Mouse (Mus musculus) embryonic facial prominence, embryonic 14.5 days (tissue): ENCODE measurements around the gene Samd4b. TPM values are rescaled to one million over a fixed set of nuclear protein-coding genes. Genes with fewer than 3 reads are reported as not detected.
"Not testable (repeated sequence)": the region's sequence is repeated elsewhere in the genome, so short reads cannot be mapped to it uniquely, and the experiment has no call there.

Experiments
- ATAC-seq: fragments of 200-750 bp; cut with Nextera tagmentation; 2 replicates; pipeline ENCODE4 v1.8.0; 2017; ENCODE audit warnings: low read depth, moderate number of reproducible peaks, moderate TSS enrichment
- DNase-seq: peaks from one replicate; pipeline ENCODE4 v3.0.0-alpha.2; 2015; ENCODE audit warnings: low spot score
- H3K27ac ChIP-seq: fragments of 300-500 bp; sonication (generic); replicated peaks from 2 replicates; pipeline ENCODE4 v1.5.1; 2014; ENCODE audit warnings: low read depth, mild to moderate bottlenecking, low read length, moderate library complexity
- H3K27me3 ChIP-seq: fragments of 300-500 bp; sonication (generic); replicated peaks from 2 replicates; pipeline ENCODE4 v1.6.1; 2014; ENCODE audit warnings: low read length; ENCODE audit not compliant: control insufficient read depth, insufficient read depth
- H3K36me3 ChIP-seq: fragments of 300-500 bp; sonication (generic); 2 replicates; pipeline ENCODE4 v1.6.1; 2014; ENCODE audit warnings: low read length, mixed read lengths; ENCODE audit not compliant: control insufficient read depth, insufficient read depth
- H3K4me1 ChIP-seq: fragments of 300-500 bp; sonication (generic); 2 replicates; pipeline ENCODE4 v1.6.1; 2014; ENCODE audit warnings: antibody characterized with exemption, low read length; ENCODE audit not compliant: control insufficient read depth, insufficient read depth
- H3K4me2 ChIP-seq: fragments of 300-500 bp; sonication (generic); 2 replicates; pipeline ENCODE4 v1.6.1; 2014; ENCODE audit warnings: low read depth, mild to moderate bottlenecking, low read length, moderate library complexity, mixed read lengths
- H3K4me3 ChIP-seq: fragments of 300-500 bp; sonication (generic); 2 replicates; pipeline ENCODE4 v1.5.1; 2014; ENCODE audit warnings: low read depth, mild to moderate bottlenecking, low read length
- H3K9ac ChIP-seq: fragments of 300-500 bp; sonication (generic); 2 replicates; pipeline ENCODE4 v1.6.1; 2014; ENCODE audit warnings: low read depth, mild to moderate bottlenecking, low read length, moderate library complexity, mixed read lengths
- H3K9me3 ChIP-seq: fragments of 300-500 bp; sonication (generic); 2 replicates; pipeline ENCODE4 v1.6.1; 2016; ENCODE audit warnings: low read length; ENCODE audit not compliant: control insufficient read depth
- WGBS: fragments of 180-500 bp; shearing (Covaris S2); extraction: QIAGEN DNeasy Blood & Tissue Kit; methylation state at CpG from one replicate; pipeline ENCODE4 v1.1.7; 2014; 5-methylcytosine and 5-hydroxymethylcytosine counted together
- polyA plus RNA-seq: library from polyadenylated mRNA; unstranded; fragments of >200 nt; fragmentation: Nextera tagmentation; extraction: Ambion mirVana; gene quantifications from 2 replicates; pipeline ENCODE4 v1.2.1, GENCODE M21; 2014

Gene Samd4b
- polyA plus RNA-seq, 1 experiment from 2014 or later, result 33.8 TPM

GRCm38 (mm10) chr7:28398000-28398399 lies 199.9 kb downstream of the Samd4b start:
- H3K36me3 ChIP-seq, result peaks cover 78% of the 10 kb centered on the region
- ATAC-seq, result no peak
- no peak overlapping the region for H3K4me2 ChIP-seq
- peak; percentile 52 for DNase-seq
- 73% methylated on average over 3 of the region's 3 CpGs for WGBS
- H3K9me3 ChIP-seq, result no peaks in the 10 kb centered on the region
- H3K4me1 ChIP-seq, result 0 out of 2 replicates have a peak, but pooled peaks cover 3% of the 10 kb centered on the region
- no peak overlapping the region for H3K9ac ChIP-seq
- no peaks in the 10 kb centered on the region for H3K27me3 ChIP-seq
- H3K27ac ChIP-seq, result no peak overlapping the region
- no peak overlapping the region for H3K4me3 ChIP-seq

- no peak for ATAC-seq
- Histone ChIP-seq H3K4me2 (no peak overlapping the region), H3K9me3 (no peaks in the 10 kb centered on the region), H3K4me1 (peaks cover 8% of the 10 kb centered on the region), H3K9ac (no peak overlapping the region), H3K36me3 (peaks cover 58% of the 10 kb centered on the region), H3K4me3 (no peak overlapping the region), H3K27me3 (no peaks in the 10 kb centered on the region), H3K27ac (no peak overlapping the region)
- WGBS, result 93% methylated on average over 4 of the region's 4 CpGs
- no peak for DNase-seq
These were observed 202.5 kb downstream of the Samd4b start for GRCm38 (mm10) chr7:28395425-28395824.

- H3K4me3 ChIP-seq, result peak overlapping the region; percentile 94
- H3K9ac ChIP-seq, result peak overlapping the region; percentile 88
- WGBS, result 4% methylated on average over 21 of the region's 22 CpGs
- H3K4me1 ChIP-seq, result peaks cover 8% of the 10 kb centered on the region
- peak overlapping the region; percentile 84 for H3K27ac ChIP-seq
- peaks cover 58% of the 10 kb centered on the region for H3K36me3 ChIP-seq
- no peaks in the 10 kb centered on the region for H3K27me3 ChIP-seq
- H3K9me3 ChIP-seq, result no peaks in the 10 kb centered on the region
- no peak for DNase-seq
- peak overlapping the region; percentile 92 for H3K4me2 ChIP-seq
- no peak for ATAC-seq
These were observed 204.5 kb downstream of the Samd4b start for GRCm38 (mm10) chr7:28393272-28393951.

- Histone ChIP-seq H3K27me3 (no peaks in the 10 kb centered on the region), H3K9me3 (no peaks in the 10 kb centered on the region), H3K4me2 (peak within 1 kb of the TSS; percentile 92), H3K27ac (peak within 1 kb of the TSS; percentile 84), H3K9ac (peak within 1 kb of the TSS; percentile 88), H3K4me3 (peak within 1 kb of the TSS; percentile 94), H3K4me1 (peaks cover 8% of the 10 kb centered on the region), H3K36me3 (peaks cover 58% of the 10 kb centered on the region)
- WGBS, result under 1% methylated on average over 53 of the region's 58 CpGs
- ATAC-seq (peak; percentile 97), DNase-seq (peak; percentile 100)
These were observed 205.3 kb downstream of the Samd4b start, which contains the start of the genes Med29 and Paf1 for GRCm38 (mm10) chr7:28392429-28393271. Gene Med29 (minus strand): TSS chr7:28392708. Gene Paf1 (plus strand): TSS chr7:28392951.

GRCm38 (mm10) chr7:28390331-28390730 lies 207.6 kb downstream of the Samd4b start:
- H3K36me3 ChIP-seq, result peaks cover 51% of the 10 kb centered on the region
- ATAC-seq (no peak), DNase-seq (no peak)
- H3K4me1 ChIP-seq, result peaks cover 8% of the 10 kb centered on the region
- H3K4me3 ChIP-seq, result no peak overlapping the region
- H3K9ac ChIP-seq, result no peak overlapping the region
- H3K27me3 ChIP-seq, result no peaks in the 10 kb centered on the region
- WGBS, result 91% methylated on average over 3 of the region's 3 CpGs
- no peaks in the 10 kb centered on the region for H3K9me3 ChIP-seq
- no peak overlapping the region for H3K4me2 ChIP-seq
- no peak overlapping the region for H3K27ac ChIP-seq

- peaks cover 14% of the 10 kb centered on the region for H3K4me1 ChIP-seq
- not testable (repeated sequence) for H3K9me3 ChIP-seq, DNase-seq, H3K27ac ChIP-seq, H3K4me2 ChIP-seq, H3K27me3 ChIP-seq, H3K4me3 ChIP-seq, H3K9ac ChIP-seq, ATAC-seq
- peaks cover 55% of the 10 kb centered on the region for H3K36me3 ChIP-seq
- 87% methylated on average over 7 of the region's 7 CpGs for WGBS
These were observed 210.6 kb downstream of the Samd4b start for GRCm38 (mm10) chr7:28387384-28387783.

- H3K27me3 ChIP-seq, ATAC-seq, H3K4me2 ChIP-seq, H3K4me3 ChIP-seq, H3K27ac ChIP-seq, DNase-seq, H3K9me3 ChIP-seq, H3K9ac ChIP-seq: not testable (repeated sequence)
- WGBS, result 69% methylated on average over 6 of the region's 6 CpGs
- Histone ChIP-seq H3K4me1 (peaks cover 17% of the 10 kb centered on the region), H3K36me3 (peaks cover 55% of the 10 kb centered on the region)
These were observed 211.1 kb downstream of the Samd4b start for GRCm38 (mm10) chr7:28386877-28387276.

- H3K4me1 ChIP-seq, result peaks cover 17% of the 10 kb centered on the region
- DNase-seq (peak; percentile 92), ATAC-seq (peak; percentile 66)
- no peak overlapping the region for H3K9ac ChIP-seq
- no peak overlapping the region for H3K4me3 ChIP-seq
- H3K36me3 ChIP-seq, result peaks cover 55% of the 10 kb centered on the region
- 4% methylated on average over 4 of the region's 4 CpGs for WGBS
- H3K27me3 ChIP-seq, result no peaks in the 10 kb centered on the region
- H3K27ac ChIP-seq, result peak overlapping the region; percentile 67
- no peak overlapping the region for H3K4me2 ChIP-seq
- no peaks in the 10 kb centered on the region for H3K9me3 ChIP-seq
These were observed 211.5 kb downstream of the Samd4b start for GRCm38 (mm10) chr7:28386462-28386861.
